Mouse (Mus musculus) layer of hippocampus, adult 2 months (tissue): Measurements from ENCODE around the gene Fignl2. TPM values are rescaled to one million over a fixed set of nuclear protein-coding genes. Genes with fewer than 3 reads are reported as not detected.

Experiments used
- DNase-seq, 2 experiments: peaks; one replicate each; pipeline ENCODE4 v3.0.0; 2022; ENCODE audit warnings: low spot score in 2 of 2
- H3K27ac ChIP-seq: fragments of 200-600 bp; 2 replicates; pipeline ENCODE4 v1.8.1; 2022
- H3K4me3 ChIP-seq: fragments of 200-600 bp; 2 replicates; pipeline ENCODE4 v1.8.1; 2022; ENCODE audit warnings: mild to moderate bottlenecking
- CTCF ChIP-seq: fragments of 200-600 bp; conservative IDR thresholded peaks from 2 replicates; pipeline ENCODE4 v1.8.1; 2022; ENCODE audit warnings: antibody characterized with exemption, mild to moderate bottlenecking, moderate library complexity
- total RNA-seq, 2 experiments: library from RNA; stranded (reverse); gene quantifications; 2 replicates each; pipeline ENCODE4 v1.2.3; 2021

The Fignl2 gene
- total RNA-seq, 2 experiments from 2014 or later: 1.1 to 1.7 TPM

GRCm38 (mm10) chr15:101008386-101009010, 69.9 kb downstream of the Fignl2 start:
- no peak for TF ChIP-seq CTCF
- peak in 1 of 2 experiments; percentile 61 for DNase-seq
- H3K4me3 ChIP-seq: no peak overlapping the region
- H3K27ac ChIP-seq: peak overlapping the region; percentile 61

DNA sequence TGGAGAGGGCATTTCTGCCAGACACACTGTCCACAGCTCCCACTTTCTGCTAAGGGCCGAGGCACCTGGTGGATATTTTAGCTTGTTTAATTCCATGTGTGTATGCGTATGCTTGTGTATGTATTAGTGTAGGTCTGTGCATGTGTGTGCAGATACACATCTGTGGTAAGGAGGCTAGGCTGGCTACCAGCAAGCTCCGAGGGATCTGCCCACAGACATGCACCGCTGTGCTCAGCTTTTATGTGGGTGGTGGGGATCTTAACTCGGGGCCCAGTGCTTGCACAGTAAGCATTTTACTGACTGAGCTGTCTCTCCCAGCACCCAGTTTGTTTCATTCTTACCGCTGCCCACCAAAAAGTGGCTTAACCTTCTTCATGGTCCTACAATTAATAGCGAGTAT, 71.1 kb downstream of the Fignl2 start:
- TF ChIP-seq CTCF: no peak
- Histone ChIP-seq H3K4me3 (no peak overlapping the region), H3K27ac (peak overlapping the region; percentile 61)
- no peak for DNase-seq

DNA sequence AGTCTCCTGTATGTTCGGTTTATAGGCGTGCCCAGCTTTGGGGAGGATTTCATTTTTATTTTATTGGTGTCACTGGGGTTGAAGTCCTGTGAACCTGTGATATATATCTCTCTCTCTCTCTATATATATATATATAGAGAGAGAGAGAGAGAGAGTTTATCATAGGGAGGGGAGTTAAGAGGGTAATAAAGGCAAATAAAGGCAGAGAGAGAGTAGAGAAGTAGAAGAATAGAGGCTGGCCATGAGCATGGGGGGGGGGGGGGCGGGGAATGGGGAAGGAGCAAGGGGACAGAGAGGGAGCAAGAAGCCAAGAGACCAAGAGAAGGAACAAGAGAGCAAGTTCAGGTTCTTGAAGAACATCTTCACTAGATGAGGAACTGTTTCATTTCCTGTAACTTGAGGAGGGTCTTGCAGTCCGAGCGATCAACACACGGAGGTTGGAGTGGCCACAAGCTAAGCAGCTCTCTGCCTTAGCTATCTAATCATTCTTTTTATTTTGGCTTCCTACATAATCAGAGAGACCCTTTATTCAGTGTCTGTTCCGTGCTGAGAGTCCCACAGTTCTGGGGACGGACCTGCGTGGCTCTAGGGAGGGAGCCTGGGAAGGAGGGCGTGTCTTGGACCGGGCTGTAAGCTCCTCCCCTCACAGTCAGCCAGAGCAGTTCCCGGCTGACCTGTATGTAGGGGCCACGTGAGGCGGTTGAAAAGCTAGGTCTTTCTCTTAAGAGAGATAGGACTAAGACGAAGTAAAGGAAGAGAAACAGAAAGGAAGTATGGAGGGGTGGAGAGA, 71.9 kb downstream of the Fignl2 start:
- H3K27ac ChIP-seq: peak overlapping the region; percentile 61

GRCm38 (mm10) chr15:101005717-101006116, 72.7 kb downstream of the Fignl2 start:
- H3K27ac ChIP-seq: peak overlapping the region; percentile 44
- peak in 1 of 2 experiments; percentile 64 for DNase-seq
- no peak overlapping the region for H3K4me3 ChIP-seq
- TF ChIP-seq CTCF: no peak

More for the DNA sequence above, 71.9 kb downstream of the Fignl2 start:
- DNase-seq: no peak
- TF ChIP-seq CTCF: no peak
- peak overlapping the region; percentile 29 for H3K4me3 ChIP-seq

GRCm38 (mm10) chr15:101004538-101004937, 73.8 kb downstream of the Fignl2 start:
- peak overlapping the region; percentile 44; the same call in 1 of the 2 replicates for H3K27ac ChIP-seq
- no peak overlapping the region for H3K4me3 ChIP-seq

GRCm38 (mm10) chr15:101002466-101002865, 75.9 kb downstream of the Fignl2 start:
- no peak for DNase-seq
- 0 out of 2 replicates have a peak overlapping the region, but pooled peaks have one; percentile 7 for H3K27ac ChIP-seq
- no peak for TF ChIP-seq CTCF
- H3K4me3 ChIP-seq: no peak overlapping the region

More at GRCm38 (mm10) chr15:101004538-101004937, 73.8 kb downstream of the Fignl2 start:
- TF ChIP-seq CTCF: no peak
- DNase-seq: no peak

DNA sequence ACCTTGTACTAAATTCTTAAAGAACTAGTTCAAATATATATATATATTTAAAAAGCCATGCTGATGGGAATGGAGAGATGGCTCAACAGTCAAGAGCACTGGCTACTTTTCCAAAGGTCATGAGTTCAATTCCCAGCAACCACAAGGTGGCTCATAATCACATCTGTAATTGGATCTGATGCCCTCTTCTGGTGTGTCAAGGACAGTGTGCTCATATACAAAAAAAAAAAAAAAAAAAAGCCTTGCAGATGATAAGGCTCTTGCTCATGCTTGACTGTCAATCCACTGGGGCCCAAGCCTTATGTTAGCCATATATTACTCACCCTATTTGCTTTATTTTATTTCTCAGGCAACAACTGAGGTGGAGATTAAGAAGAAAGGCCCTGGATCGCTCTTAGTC, 76.7 kb downstream of the Fignl2 start:
- H3K4me3 ChIP-seq: no peak overlapping the region
- DNase-seq: no peak
- TF ChIP-seq CTCF: peak; percentile 52
- no peak overlapping the region for H3K27ac ChIP-seq

Other genes starting within 250 kb of the Fignl2 start
- 100 to 1,000 TPM; 245 to 263 TPM for gene Scn8a, start 208.7 kb downstream of the Fignl2 start, total RNA-seq
- not detected for gene Gm47841, start 31.2 kb downstream of the Fignl2 start, total RNA-seq
- gene Ankrd33, start 37.2 kb upstream of the Fignl2 start, total RNA-seq: not detected
- 10 to 100 TPM; 11.2 to 11.4 TPM for gene Acvrl1, start 50.0 kb upstream of the Fignl2 start, total RNA-seq
- 10 to 100 TPM; 85.1 to 87.8 TPM for gene Acvr1b, start 95.5 kb upstream of the Fignl2 start, total RNA-seq
- 10 to 100 TPM; 79.5 to 82.7 TPM for gene Grasp, start 145.6 kb upstream of the Fignl2 start, total RNA-seq
- 10 to 100 TPM; 39.8 to 54.8 TPM for gene Nr4a1, start 175.7 kb upstream of the Fignl2 start, total RNA-seq
- 10 to 100 TPM; 50.6 to 53.3 TPM for gene Atg101, start 205.7 kb upstream of the Fignl2 start, total RNA-seq
- under 1 TPM in 1 of 2 experiments, not detected in 1; 0.54 TPM for gene 6030408B16Rik, start 214.6 kb upstream of the Fignl2 start, total RNA-seq